Mouse (Mus musculus) liver, postnatal 0 days (tissue): ENCODE measurements around the gene Cpt1b.

Experiments used
- CTCF ChIP-seq: sonication (generic); IDR thresholded peaks from 2 replicates; pipeline ENCODE4 v1.5.1; 2016; ENCODE audit warnings: antibody characterized with exemption, low read depth
- EP300 ChIP-seq: IDR thresholded peaks from 2 replicates; pipeline ENCODE4 v1.6.1; 2016; ENCODE audit warnings: antibody characterized with exemption, low read depth, mild to moderate bottlenecking

DNA sequence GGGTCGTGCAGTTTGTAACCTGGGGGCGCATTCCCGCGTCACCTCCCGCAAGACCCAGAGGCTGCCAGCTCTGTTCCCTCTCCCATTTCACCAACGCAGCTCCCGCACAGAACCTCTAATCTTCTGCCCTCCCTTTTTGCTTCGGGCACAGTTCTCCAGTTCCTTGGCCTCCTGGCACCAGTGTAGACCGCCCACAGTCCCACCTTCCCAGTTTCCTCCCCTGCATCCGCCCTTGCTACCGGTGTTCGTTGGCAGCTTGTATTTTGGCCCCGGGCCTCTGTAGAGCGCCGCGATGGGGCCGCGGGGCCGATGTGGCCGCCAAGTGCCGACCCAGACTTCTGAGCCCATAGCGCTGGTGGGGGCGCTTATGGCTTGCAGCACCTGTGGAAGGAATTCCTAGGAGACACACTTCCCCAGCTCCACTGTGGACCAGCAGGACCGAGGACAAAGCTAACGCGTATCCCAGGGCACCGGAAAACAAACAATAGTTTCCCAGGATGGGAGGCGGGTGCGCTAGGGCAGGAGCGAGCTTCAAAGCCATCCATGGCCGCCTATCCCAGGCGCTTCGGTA is 46.7 kb downstream of the Cpt1b start, which contains the start of gene Odf3b:
- TF ChIP-seq CTCF (0 out of 2 replicates have a peak, but pooled peaks have one; percentile 2), EP300 (no peak)
